Mouse (Mus musculus) midbrain, embryonic 14.5 days (tissue): ENCODE data around the gene Nrip1. TPM values are rescaled to one million over a fixed set of nuclear protein-coding genes. Genes with fewer than 3 reads are reported as not detected.

Experiments used
- ATAC-seq: fragments of 200-750 bp; cut with Nextera tagmentation; 2 replicates; pipeline ENCODE4 v1.8.0; 2017; ENCODE audit warnings: moderate number of reproducible peaks, moderate library complexity; ENCODE audit not compliant: low FRiP score, low TSS enrichment
- DNase-seq: peaks from one replicate; pipeline ENCODE4 v3.0.0-alpha.2; 2015
- H3K27ac ChIP-seq: fragments of 300-500 bp; sonication (generic); replicated peaks from 2 replicates; pipeline ENCODE4 v1.5.1; 2014; ENCODE audit warnings: mild to moderate bottlenecking, low read depth, low read length, moderate library complexity
- H3K27me3 ChIP-seq: fragments of 300-500 bp; sonication (generic); 2 replicates; pipeline ENCODE4 v1.6.1; 2014; ENCODE audit warnings: low read length, control low read depth, mixed read lengths; ENCODE audit not compliant: control insufficient read depth, insufficient read depth
- H3K36me3 ChIP-seq: fragments of 300-500 bp; sonication (generic); 2 replicates; pipeline ENCODE4 v1.6.1; 2014; ENCODE audit warnings: low read length, control low read depth; ENCODE audit not compliant: control insufficient read depth, insufficient read depth
- H3K4me1 ChIP-seq: fragments of 300-500 bp; sonication (generic); 2 replicates; pipeline ENCODE4 v1.6.1; 2014; ENCODE audit warnings: mild to moderate bottlenecking, antibody characterized with exemption, low read length, control low read depth; ENCODE audit not compliant: control insufficient read depth, insufficient read depth
- H3K4me2 ChIP-seq: fragments of 300-500 bp; sonication (generic); 2 replicates; pipeline ENCODE4 v1.6.1; 2014; ENCODE audit warnings: mild to moderate bottlenecking, low read length, moderate library complexity
- H3K4me3 ChIP-seq: fragments of 300-500 bp; sonication (generic); replicated peaks from 2 replicates; pipeline ENCODE4 v1.5.1; 2014; ENCODE audit warnings: low read depth, low read length
- H3K9ac ChIP-seq: fragments of 300-500 bp; sonication (generic); replicated peaks from 2 replicates; pipeline ENCODE4 v1.6.1; 2014; ENCODE audit warnings: mild to moderate bottlenecking, low read length, moderate library complexity
- H3K9me3 ChIP-seq: fragments of 300-500 bp; sonication (generic); 2 replicates; pipeline ENCODE4 v1.6.1; 2016; ENCODE audit warnings: low read length, control low read depth, mixed read lengths; ENCODE audit not compliant: control insufficient read depth
- WGBS: fragments of 180-500 bp; shearing (Covaris S2); extraction: QIAGEN DNeasy Blood & Tissue Kit; methylation state at CpG from one replicate; pipeline ENCODE4 v1.1.7; 2014; 5-methylcytosine and 5-hydroxymethylcytosine counted together
- polyA plus RNA-seq: library from polyadenylated mRNA; unstranded; fragments of >200 nt; fragmentation: Nextera tagmentation; extraction: Ambion mirVana; gene quantifications from 2 replicates; pipeline ENCODE4 v1.2.1, GENCODE M21; 2014

The Nrip1 gene
- polyA plus RNA-seq, 1 experiment from 2014 or later, result 34.7 TPM

DNA sequence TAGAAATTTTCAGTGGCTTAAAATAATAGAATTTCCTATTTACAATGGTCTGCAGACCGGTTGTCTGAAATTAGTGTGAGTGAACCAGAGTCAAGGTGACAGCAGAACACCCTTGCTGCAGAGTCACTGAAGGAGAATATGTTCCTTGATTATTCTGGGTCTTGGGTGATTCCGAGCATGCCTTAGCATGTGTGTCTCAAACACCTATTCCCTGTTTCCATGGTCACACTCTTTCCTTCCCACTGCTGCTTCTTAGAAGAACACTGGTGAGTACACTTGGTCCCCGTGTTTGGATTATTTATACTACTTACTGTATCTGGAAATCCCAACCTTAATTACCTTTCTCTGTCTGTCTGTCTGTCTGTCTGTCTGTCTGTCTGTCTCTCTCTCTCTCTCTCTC, 97.4 kb downstream of the Nrip1 start:
- no peak overlapping the region for H3K4me3 ChIP-seq
- no peaks in the 10 kb centered on the region for H3K4me1 ChIP-seq
- DNase-seq (no peak), ATAC-seq (no peak)
- H3K9me3 ChIP-seq, result no peaks in the 10 kb centered on the region
- WGBS, result 95% methylated on average over 3 of the region's 3 CpGs
- H3K36me3 ChIP-seq, result no peaks in the 10 kb centered on the region
- no peak overlapping the region for H3K9ac ChIP-seq
- H3K27me3 ChIP-seq, result no peaks in the 10 kb centered on the region
- no peak overlapping the region for H3K4me2 ChIP-seq
- H3K27ac ChIP-seq, result no peak overlapping the region

GRCm38 (mm10) chr16:76275584-76275983, 98.0 kb downstream of the Nrip1 start:
- Histone ChIP-seq H3K4me3 (no peak overlapping the region), H3K4me1 (no peaks in the 10 kb centered on the region), H3K9ac (no peak overlapping the region), H3K27ac (no peak overlapping the region), H3K27me3 (no peaks in the 10 kb centered on the region), H3K4me2 (no peak overlapping the region), H3K36me3 (no peaks in the 10 kb centered on the region), H3K9me3 (no peaks in the 10 kb centered on the region)
- ATAC-seq (no peak), DNase-seq (no peak)
- 91% methylated on average over 3 of the region's 3 CpGs for WGBS

GRCm38 (mm10) chr16:76275166-76275565, 98.5 kb downstream of the Nrip1 start:
- H3K4me2 ChIP-seq, result no peak overlapping the region
- H3K27me3 ChIP-seq, result no peaks in the 10 kb centered on the region
- DNase-seq (no peak), ATAC-seq (no peak; the same call in 1 of the 2 replicates)
- no peaks in the 10 kb centered on the region for H3K9me3 ChIP-seq
- WGBS, result 75% methylated on average over 7 of the region's 7 CpGs
- H3K36me3 ChIP-seq, result no peaks in the 10 kb centered on the region
- H3K27ac ChIP-seq, result no peak overlapping the region
- no peaks in the 10 kb centered on the region for H3K4me1 ChIP-seq
- no peak overlapping the region for H3K9ac ChIP-seq
- H3K4me3 ChIP-seq, result no peak overlapping the region

DNA sequence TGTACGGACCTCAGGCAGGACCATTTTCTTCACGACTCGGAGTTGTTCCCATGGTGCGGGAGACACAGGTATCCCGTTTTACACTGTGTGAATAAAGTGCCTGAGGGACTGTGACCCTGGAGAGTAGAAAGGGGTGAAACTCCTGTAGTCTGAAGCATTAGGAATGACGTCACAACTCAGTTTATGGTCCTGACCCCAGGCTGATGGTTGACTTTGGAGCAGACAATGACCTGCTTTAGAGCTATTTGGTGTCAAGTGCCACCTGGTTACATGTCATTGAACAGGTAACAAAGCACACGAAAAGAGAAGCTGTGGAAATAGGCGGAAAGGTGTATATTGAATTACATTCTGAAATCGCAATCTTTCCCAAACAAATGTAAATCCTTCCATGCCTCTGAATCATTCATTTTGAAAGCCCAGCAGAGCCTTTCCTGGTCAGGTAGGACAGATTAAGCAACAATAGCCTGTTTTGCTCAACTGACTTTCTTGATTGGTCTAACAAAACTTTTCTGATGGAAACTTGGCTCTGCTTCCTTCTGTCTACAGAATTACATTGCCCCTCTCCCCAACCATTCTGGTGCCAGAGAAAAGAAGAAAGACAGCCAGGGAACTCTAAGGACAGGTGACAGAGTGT, 106.9 kb downstream of the Nrip1 start:
- Histone ChIP-seq H3K9me3 (no peaks in the 10 kb centered on the region), H3K36me3 (no peaks in the 10 kb centered on the region), H3K4me3 (no peak overlapping the region), H3K9ac (no peak overlapping the region), H3K27ac (no peak overlapping the region), H3K4me2 (no peak overlapping the region), H3K27me3 (no peaks in the 10 kb centered on the region), H3K4me1 (no peaks in the 10 kb centered on the region)
- WGBS, result 89% methylated on average over 9 of the region's 9 CpGs
- DNase-seq (no peak), ATAC-seq (no peak)

DNA sequence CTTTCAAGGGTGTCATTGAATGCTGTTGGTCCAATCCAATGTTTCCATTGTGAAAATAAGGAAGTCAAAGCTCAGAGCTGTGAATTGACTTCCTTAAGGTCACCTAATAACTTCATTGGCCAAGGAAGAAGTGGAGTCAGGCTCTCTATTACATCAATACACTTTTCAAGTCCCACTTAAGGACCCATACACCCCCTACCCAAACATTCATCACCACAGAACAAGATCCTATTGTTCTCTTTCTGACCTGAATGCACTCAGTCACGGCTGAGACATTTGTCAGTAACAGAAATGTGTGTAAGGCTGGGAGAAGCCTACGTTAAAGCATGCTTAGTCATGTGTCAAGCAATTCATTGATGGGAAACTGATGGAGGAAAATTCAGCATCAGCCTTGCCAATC, 107.8 kb downstream of the Nrip1 start:
- 13% methylated on average over 2 of the region's 2 CpGs for WGBS
- ATAC-seq (no peak), DNase-seq (no peak)
- no peak overlapping the region for H3K9ac ChIP-seq
- no peak overlapping the region for H3K4me2 ChIP-seq
- H3K4me1 ChIP-seq, result no peaks in the 10 kb centered on the region
- no peaks in the 10 kb centered on the region for H3K9me3 ChIP-seq
- no peak overlapping the region for H3K27ac ChIP-seq
- H3K36me3 ChIP-seq, result no peaks in the 10 kb centered on the region
- no peaks in the 10 kb centered on the region for H3K27me3 ChIP-seq
- H3K4me3 ChIP-seq, result no peak overlapping the region

DNA sequence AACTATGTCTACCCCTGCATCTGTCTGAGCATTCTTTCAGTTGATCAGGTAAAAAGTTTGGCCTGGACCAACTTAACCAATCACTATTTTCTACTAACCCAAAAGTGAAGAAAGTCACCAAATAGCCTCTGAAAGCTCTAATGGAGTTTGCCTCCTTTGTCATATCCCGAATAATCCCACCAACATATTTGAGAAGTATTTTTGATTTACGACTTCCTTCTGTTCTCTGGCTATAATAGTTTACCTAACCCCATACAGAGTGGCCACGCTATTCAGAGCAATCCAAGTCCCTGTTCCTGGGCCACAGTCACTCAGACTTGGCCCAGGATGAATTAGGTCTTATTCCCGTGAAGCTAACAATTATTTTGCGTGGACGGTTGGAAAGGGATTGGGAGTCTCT, 108.3 kb downstream of the Nrip1 start:
- DNase-seq (no peak), ATAC-seq (no peak)
- no peaks in the 10 kb centered on the region for H3K9me3 ChIP-seq
- no peaks in the 10 kb centered on the region for H3K4me1 ChIP-seq
- H3K4me3 ChIP-seq, result no peak overlapping the region
- no peaks in the 10 kb centered on the region for H3K36me3 ChIP-seq
- no peak overlapping the region for H3K9ac ChIP-seq
- H3K4me2 ChIP-seq, result no peak overlapping the region
- no peaks in the 10 kb centered on the region for H3K27me3 ChIP-seq
- 87% methylated on average over 6 of the region's 6 CpGs for WGBS
- no peak overlapping the region for H3K27ac ChIP-seq

DNA sequence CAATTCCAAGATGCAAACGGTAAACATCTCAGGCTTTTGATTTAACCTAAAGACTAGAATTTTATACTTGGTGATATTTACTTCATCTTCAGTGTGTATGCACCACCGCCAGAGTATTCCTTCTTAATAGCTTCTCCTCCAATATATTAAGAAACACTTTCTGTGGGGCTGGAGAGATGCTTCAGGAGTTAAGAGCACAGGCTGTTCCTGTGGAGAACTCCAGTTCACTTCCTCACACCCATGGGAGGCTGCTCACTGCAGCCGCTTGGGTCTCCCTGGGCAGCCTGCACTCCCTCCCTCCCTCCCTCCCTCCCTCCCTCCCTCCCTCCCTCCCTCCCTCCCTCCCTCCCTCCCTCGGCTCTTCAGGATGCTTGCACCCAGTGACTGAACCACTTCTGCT, 110.2 kb downstream of the Nrip1 start:
- no peak overlapping the region for H3K9ac ChIP-seq
- no peak overlapping the region for H3K27ac ChIP-seq
- H3K36me3 ChIP-seq, result no peaks in the 10 kb centered on the region
- no peak overlapping the region for H3K4me2 ChIP-seq
- no peaks in the 10 kb centered on the region for H3K4me1 ChIP-seq
- no peak overlapping the region for H3K4me3 ChIP-seq
- DNase-seq (no peak), ATAC-seq (no peak)
- WGBS, result 72% methylated on average over 3 of the region's 4 CpGs
- no peaks in the 10 kb centered on the region for H3K27me3 ChIP-seq
- no peaks in the 10 kb centered on the region for H3K9me3 ChIP-seq

DNA sequence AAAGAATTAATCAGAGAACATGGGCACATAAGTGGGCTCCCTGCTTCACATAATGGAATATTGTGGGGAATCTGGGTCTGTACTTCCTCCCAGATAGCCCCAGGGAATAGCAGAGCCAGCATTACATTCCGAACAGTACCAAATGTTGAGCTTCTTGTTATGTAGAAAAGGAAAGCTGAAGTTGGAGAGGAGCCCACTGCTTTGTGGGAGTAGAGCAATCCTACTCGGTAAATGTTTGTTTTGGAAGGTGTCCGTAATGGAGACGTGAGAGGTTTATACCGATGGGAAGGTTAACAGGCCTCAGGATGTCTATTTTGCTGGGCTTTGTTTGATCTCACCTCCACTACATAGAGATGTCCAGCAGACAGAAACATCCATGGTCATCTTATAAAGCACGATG, 113.3 kb downstream of the Nrip1 start:
- no peak for ATAC-seq
- H3K4me3 ChIP-seq, result no peak overlapping the region
- no peaks in the 10 kb centered on the region for H3K4me1 ChIP-seq
- no peak overlapping the region for H3K4me2 ChIP-seq
- H3K27me3 ChIP-seq, result no peaks in the 10 kb centered on the region
- H3K27ac ChIP-seq, result no peak overlapping the region
- DNase-seq, result no peak
- no peaks in the 10 kb centered on the region for H3K36me3 ChIP-seq
- H3K9ac ChIP-seq, result no peak overlapping the region
- H3K9me3 ChIP-seq, result no peaks in the 10 kb centered on the region
- 69% methylated on average over 6 of the region's 6 CpGs for WGBS

DNA sequence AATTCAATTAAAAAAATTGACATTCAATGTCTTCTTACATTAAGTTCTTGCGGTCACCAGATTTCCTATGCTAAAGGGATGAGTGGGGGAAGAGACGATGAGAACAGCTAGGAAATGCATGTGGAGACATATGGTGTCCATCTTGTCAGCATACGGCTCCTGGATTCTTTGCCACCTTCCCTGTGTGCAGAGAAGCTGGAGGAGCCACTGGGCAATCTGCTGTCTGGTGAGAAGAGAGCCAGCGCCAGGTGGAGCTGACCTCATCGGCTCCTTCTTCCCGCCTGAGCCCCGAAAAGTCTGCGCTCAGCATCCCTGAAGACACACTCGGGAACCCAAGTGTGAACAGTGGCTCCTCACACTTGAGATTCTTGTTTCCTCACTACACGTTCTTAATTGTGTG, 121.8 kb downstream of the Nrip1 start:
- DNase-seq, result no peak
- WGBS, result 88% methylated on average over 10 of the region's 10 CpGs

More for the DNA sequence above, 121.8 kb downstream of the Nrip1 start:
- no peak for ATAC-seq
- H3K4me1 ChIP-seq, result no peaks in the 10 kb centered on the region
- H3K4me3 ChIP-seq, result no peak overlapping the region
- no peak overlapping the region for H3K27ac ChIP-seq
- H3K4me2 ChIP-seq, result no peak overlapping the region
- H3K27me3 ChIP-seq, result no peaks in the 10 kb centered on the region
- H3K9me3 ChIP-seq, result no peaks in the 10 kb centered on the region
- H3K9ac ChIP-seq, result no peak overlapping the region
- no peaks in the 10 kb centered on the region for H3K36me3 ChIP-seq
